Mouse (Mus musculus): ENCODE results near the gene Cdk11b. TPM values are rescaled to one million over a fixed set of nuclear protein-coding genes. Genes with fewer than 3 reads are reported as not detected.
"Not testable (repeated sequence)": the region's sequence is repeated elsewhere in the genome, so short reads cannot be mapped to it uniquely, and the experiment has no call there.

Gene Cdk11b
- polyA plus RNA-seq, 1 experiment from 2014 or later: 86.6 TPM

DNA sequence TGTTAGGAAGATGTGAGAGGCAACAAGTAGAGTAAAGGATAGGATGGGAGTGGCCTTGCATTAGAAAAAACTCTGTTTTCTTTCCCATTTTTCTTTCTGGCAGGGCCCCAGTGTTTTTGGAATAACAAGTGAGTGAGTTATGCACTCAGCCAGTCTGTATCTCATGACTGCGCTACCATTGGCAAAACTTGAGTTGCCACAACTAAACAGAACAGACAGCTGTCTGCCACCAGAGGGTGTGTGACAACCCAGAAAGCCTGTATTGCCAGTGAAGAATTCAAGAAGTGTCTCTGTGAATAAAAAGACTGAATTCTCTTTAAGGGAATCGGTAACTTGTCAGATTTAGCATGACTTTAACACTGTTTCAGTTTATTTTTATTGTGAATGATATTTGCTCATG is 51.3 kb downstream of the Cdk11b start:
- ATAC-seq (ENCODE audit: insufficient number of reproducible peaks, insufficient read depth, low FRiP score, low TSS enrichment): no peak
- 82% methylated on average over 2 of the region's 2 CpGs for WGBS
- no peaks in the 10 kb centered on the region for H3K9me3 ChIP-seq
- no peak overlapping the region for H3K4me3 ChIP-seq
- H3K27me3 ChIP-seq: no peaks in the 10 kb centered on the region
- H3K36me3 ChIP-seq: no peaks in the 10 kb centered on the region
- H3K27ac ChIP-seq: no peak overlapping the region
- H3K4me1 ChIP-seq: no peaks in the 10 kb centered on the region
- H3K9ac ChIP-seq: no peak overlapping the region
- no peak overlapping the region for H3K4me2 ChIP-seq (replicated peaks)

DNA sequence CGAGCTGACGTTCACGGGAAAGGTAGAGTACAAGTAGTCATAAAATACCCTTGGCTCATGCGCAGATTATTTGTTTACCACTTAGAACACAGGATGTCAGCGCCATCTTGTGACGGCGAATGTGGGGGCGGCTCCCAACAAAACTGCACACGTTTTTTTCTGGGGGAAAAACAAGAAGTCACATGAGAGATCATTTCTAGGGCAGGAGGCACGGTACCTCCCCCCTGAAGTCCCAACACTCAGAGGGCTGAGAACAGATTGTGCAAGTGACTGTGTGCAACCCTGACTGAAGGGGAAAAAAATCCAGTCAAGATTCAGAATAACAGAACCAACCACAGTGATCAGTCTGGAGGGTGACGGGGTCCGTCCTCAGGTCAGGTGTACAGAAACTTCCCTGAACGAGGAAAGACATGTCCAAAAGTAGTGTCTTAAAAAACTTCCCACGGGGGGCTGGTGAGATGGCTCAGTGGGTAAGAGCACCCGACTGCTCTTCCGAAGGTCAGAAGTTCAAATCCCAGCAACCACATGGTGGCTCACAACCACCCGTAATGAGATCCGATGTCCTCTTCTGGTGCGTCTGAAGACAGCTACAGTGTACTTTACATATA is 59.1 kb downstream of the Cdk11b start:
- not testable (repeated sequence) for H3K9me3 ChIP-seq

DNA sequence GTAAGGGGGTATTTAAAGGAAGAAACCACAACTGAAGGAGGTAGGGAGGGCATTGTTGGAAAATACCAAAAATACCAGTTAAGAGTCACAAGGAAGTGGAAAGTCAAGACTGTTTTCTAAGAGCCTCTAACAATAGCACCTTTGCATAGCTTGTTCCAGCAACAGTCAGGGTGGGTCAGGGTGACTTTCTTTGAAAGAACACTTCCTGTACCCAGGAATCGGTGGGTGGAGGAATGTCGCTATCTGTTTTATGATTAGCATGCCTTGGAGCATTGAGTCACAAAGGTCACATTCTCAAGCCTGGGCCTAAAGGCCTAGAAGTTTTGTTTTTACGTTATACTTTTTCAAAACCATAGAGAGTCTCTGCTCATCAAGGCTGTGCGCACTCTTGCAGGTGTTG is 63.1 kb downstream of the Cdk11b start:
- not testable (repeated sequence) for H3K9me3 ChIP-seq; ATAC-seq (ENCODE audit: insufficient number of reproducible peaks, insufficient read depth, low FRiP score, low TSS enrichment); H3K4me2 ChIP-seq (replicated peaks); H3K27ac ChIP-seq; H3K4me3 ChIP-seq; H3K9ac ChIP-seq; H3K36me3 ChIP-seq; H3K27me3 ChIP-seq; H3K4me1 ChIP-seq
- 88% methylated on average over 4 of the region's 4 CpGs for WGBS

More for the DNA sequence above, 59.1 kb downstream of the Cdk11b start:
- H3K4me3 ChIP-seq; H3K9ac ChIP-seq; H3K4me1 ChIP-seq; ATAC-seq (ENCODE audit: insufficient number of reproducible peaks, insufficient read depth, low FRiP score, low TSS enrichment); H3K27me3 ChIP-seq; H3K36me3 ChIP-seq; H3K27ac ChIP-seq; H3K4me2 ChIP-seq (replicated peaks): not testable (repeated sequence)
- WGBS: 88% methylated on average over 16 of the region's 19 CpGs

DNA sequence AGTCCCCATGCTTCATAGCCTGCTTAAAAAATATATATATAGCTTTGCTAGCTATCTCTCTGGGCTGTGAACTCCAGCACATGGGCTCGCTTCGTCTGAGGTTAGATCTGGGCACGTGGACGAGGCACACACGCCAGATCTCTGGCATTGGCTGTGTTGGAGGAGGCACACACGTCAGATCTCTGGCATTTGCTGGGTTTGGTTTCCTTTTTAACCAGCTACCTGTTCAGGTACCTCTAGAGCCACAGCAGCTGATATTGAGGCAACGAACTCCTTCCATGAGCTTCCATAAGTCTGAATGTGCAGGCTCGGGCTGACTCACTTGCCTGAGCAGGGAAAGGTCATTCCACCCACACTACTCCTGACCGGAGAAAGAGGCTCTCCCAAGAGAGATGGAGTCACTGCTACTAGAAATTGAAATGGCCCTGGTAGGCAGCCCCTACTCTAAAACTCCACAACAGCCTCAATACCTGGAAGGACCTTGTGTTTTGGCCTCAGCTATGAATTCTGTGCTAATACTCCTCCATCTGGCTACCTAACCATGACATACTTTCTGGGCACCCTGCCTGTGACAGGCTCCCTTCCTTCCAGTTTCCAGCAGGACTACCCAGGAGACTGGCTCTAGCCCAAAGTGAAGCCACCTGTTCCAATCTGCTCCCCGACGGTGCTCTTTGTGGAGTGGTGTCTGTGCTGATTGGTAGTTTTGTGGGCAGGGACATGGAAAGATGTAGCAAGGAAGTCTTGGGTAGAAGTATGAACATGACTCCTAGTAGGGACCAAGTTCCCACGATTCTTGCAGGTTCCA is 66.1 kb downstream of the Cdk11b start:
- H3K4me1 ChIP-seq: peaks cover 11% of the 10 kb centered on the region
- H3K27me3 ChIP-seq: peaks cover 12% of the 10 kb centered on the region
- no peak overlapping the region for H3K27ac ChIP-seq
- H3K4me2 ChIP-seq (replicated peaks): no peak overlapping the region
- ATAC-seq (ENCODE audit: insufficient number of reproducible peaks, insufficient read depth, low FRiP score, low TSS enrichment): no peak
- WGBS: 81% methylated on average over 12 of the region's 12 CpGs
- H3K9ac ChIP-seq: no peak overlapping the region
- H3K36me3 ChIP-seq: no peaks in the 10 kb centered on the region
- H3K4me3 ChIP-seq: no peak overlapping the region
- H3K9me3 ChIP-seq: no peaks in the 10 kb centered on the region

DNA sequence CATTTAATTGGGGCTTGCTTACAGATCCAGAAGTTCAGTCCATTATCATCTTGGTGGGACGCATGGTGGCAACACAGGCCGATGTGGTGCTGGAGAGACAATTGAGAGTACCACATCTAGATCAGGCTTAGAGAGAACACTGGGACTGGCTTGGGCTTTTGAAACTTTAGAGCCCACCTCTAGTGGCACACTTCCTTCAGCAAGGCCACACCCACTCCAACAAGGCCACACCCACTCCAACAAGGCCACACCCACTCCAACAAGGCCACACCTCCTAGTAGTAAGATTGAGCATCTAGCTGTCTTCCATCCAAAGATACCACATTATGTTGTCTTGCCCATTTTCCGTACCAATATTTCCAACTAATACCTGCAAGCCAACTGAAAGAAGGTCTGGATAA is 67.8 kb downstream of the Cdk11b start:
- Histone ChIP-seq H3K9me3 (no peaks in the 10 kb centered on the region), H3K4me1 (peaks cover 18% of the 10 kb centered on the region), H3K9ac (no peak overlapping the region), H3K4me3 (no peak overlapping the region), H3K27ac (no peak overlapping the region), H3K36me3 (no peaks in the 10 kb centered on the region), H3K4me2 (replicated peaks) (no peak overlapping the region), H3K27me3 (peaks cover 15% of the 10 kb centered on the region)
- WGBS: 95% methylated on average over 3 of the region's 3 CpGs
- ATAC-seq (ENCODE audit: insufficient number of reproducible peaks, insufficient read depth, low FRiP score, low TSS enrichment): no peak

DNA sequence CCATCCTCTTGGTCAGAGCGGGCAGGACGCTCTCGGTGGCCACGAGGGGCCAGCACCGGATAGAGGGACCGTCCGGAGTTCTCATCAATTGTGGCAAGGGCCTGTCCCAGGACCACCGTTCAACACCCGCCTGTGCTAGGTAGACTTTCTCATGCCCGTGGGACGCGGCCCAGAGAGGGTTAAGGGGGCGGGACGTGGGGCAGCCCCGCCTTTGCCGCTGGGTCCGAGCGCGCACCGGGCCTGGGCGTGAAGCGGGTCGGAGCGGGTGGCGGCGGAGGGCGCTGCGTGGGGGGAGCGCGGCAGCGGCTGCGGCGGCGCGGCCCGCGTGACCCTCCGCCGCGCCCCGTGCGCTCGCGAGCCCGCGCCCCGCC is 69.4 kb downstream of the Cdk11b start, which contains the start of gene Fndc10:
Gene Fndc10, plus strand, starts transcription at position 232 of the 371 bp plus-strand sequence.
- Histone ChIP-seq H3K36me3 (no peaks in the 10 kb centered on the region), H3K9me3 (no peaks in the 10 kb centered on the region), H3K4me1 (peaks cover 18% of the 10 kb centered on the region), H3K9ac (peak within 1 kb of the TSS; percentile 77), H3K27me3 (peaks cover 15% of the 10 kb centered on the region), H3K27ac (peak within 1 kb of the TSS; percentile 73), H3K4me2 (replicated peaks) (peak within 1 kb of the TSS; percentile 97), H3K4me3 (peak within 1 kb of the TSS; percentile 81)
- WGBS: under 1% methylated on average over 44 of the region's 47 CpGs
- peak; percentile 70; the same call in 1 of the 2 replicates for ATAC-seq (ENCODE audit: insufficient number of reproducible peaks, insufficient read depth, low FRiP score, low TSS enrichment)

DNA sequence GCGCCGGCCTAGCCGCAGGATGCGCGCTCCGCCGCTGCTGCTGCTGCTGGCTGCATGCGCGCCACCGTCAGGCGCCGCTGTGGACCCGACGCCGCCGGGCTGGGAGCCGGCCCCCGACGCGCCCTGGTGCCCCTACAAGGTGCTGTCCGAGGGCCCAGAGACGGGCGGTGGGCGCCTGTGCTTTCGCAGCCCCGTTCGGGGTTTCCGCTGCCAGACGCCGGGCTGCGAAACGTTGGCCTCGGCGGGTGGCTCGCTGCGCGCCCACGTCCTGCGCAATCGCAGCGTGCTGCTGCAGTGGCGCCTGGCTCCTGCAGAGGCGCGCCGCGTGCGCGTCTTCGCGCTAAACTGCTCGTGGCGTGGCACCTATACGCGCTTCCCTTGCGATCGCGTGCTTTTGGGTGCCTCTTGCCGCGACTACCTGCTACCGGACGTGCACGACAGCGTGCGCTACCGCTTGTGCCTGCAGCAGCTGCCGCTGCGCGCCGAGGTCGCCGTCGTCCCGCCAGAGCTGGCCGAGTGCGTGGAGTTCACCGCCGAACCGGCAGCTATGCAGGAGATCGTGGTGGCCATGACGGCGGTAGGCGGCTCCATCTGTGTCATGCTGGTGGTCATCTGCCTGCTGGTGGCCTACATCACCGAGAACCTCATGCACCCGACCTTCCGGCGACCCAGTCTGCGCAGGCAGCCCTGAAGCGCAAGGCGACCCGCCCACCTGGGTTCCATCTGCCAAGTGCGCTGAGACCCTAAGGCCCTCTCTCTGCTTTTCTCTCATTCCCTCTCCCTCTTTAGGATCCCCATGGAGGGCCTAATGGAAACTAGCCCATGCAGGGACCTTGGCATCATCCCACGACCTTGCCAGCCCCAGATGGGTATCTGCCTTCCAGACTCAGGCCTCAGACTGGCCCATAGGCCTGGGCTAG is 70.1 kb downstream of the Cdk11b start:
- peak overlapping the region; percentile 73 for H3K27ac ChIP-seq
- peaks cover 15% of the 10 kb centered on the region for H3K27me3 ChIP-seq
- 0 out of 2 replicates have a peak, but pooled peaks have one; percentile 61 for ATAC-seq (ENCODE audit: insufficient number of reproducible peaks, insufficient read depth, low FRiP score, low TSS enrichment)
- H3K9ac ChIP-seq: peak overlapping the region; percentile 77
- H3K9me3 ChIP-seq: no peaks in the 10 kb centered on the region
- no peaks in the 10 kb centered on the region for H3K36me3 ChIP-seq
- H3K4me3 ChIP-seq: peak overlapping the region; percentile 81
- H3K4me1 ChIP-seq: peaks cover 18% of the 10 kb centered on the region
- WGBS: under 1% methylated on average over 92 of the region's 92 CpGs
- peak overlapping the region; percentile 97 for H3K4me2 ChIP-seq (replicated peaks)

DNA sequence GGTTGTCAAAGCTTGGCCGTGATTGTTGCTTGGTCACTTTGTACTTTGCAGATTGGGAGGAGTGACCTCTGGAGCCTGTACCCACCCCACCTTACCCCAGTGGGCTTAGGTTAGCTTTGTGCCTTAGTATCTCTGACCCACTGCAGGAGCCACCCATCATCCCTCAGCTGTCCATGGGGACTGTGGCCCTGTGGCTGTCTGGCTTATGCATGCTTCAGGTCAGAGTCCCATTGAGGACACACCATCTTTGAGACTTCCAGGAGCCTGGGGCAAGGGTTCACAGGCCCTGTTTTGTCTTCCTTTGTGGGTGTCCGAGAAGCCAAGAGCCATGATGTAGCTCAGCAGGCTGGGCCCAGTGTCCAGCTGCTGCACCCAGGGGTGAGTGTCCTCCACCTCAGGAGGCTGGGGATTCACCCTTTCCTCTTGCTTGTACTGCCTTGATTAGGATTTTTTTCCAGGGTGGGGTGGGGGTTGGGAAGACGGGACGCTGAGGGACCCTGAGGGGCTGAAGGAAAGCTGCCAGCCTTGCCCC is 70.9 kb downstream of the Cdk11b start:
- ATAC-seq (ENCODE audit: insufficient number of reproducible peaks, insufficient read depth, low FRiP score, low TSS enrichment): no peak
- Histone ChIP-seq H3K9me3 (no peaks in the 10 kb centered on the region), H3K4me2 (replicated peaks) (peak overlapping the region; percentile 97), H3K4me1 (peaks cover 18% of the 10 kb centered on the region), H3K36me3 (no peaks in the 10 kb centered on the region), H3K27ac (no peak overlapping the region), H3K9ac (peak overlapping the region; percentile 77; the same call in 1 of the 2 replicates), H3K27me3 (peaks cover 12% of the 10 kb centered on the region), H3K4me3 (peak overlapping the region; percentile 81)
- 84% methylated on average over 4 of the region's 4 CpGs for WGBS

DNA sequence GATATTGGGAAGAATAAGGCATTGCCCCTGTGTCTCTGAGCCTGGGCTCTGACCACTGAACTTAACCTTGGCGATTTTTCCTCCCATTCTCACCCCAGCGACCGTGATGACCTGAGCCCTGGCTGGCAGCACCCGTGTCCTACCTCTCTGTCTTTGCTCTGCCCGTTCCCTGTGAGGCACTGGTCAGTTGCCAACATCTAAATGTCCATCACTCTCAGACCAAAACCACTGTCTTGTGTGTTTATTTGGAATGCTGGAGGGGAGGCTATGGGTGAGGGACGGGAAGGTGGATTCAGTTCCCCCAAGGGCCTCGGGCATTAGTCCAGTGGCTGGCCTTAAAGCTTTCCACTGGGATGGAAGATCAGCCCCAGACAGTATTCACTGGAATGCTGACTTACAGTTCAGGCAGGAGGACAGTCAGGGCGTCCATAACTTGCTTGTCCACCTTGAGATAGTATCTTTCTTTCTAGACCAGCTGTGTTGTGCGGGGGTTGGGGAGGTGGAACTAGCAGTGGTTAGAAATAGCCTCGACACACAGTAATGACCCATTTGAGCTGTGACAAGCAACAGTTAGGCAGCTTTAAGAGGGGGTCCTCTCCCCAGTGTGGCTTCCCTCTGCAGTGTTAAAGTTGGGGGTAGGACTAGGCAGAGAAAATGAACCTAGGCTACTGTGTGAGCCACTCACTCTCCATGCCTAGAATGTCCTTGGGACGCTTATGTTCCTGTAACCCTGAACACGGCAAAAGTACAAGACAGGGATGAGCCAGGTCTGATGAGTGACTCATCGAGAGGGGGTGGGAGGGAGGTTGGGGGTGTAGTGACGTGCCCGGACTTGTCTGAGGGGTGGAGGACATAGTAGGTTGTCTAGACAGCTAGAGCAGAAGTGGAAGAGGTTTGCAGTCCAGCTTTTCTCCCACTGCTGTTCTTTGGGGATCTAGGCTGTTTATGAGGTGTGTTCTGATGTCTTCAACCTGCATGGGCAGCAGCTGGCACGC is 71.9 kb downstream of the Cdk11b start:
- Histone ChIP-seq H3K4me2 (replicated peaks) (peak overlapping the region; percentile 97; the same call in 1 of the 2 replicates), H3K27me3 (peaks cover 12% of the 10 kb centered on the region), H3K9ac (peak overlapping the region; percentile 77; the same call in 1 of the 2 replicates), H3K36me3 (no peaks in the 10 kb centered on the region), H3K27ac (no peak overlapping the region), H3K9me3 (no peaks in the 10 kb centered on the region), H3K4me1 (peaks cover 18% of the 10 kb centered on the region), H3K4me3 (no peak overlapping the region)
- ATAC-seq (ENCODE audit: insufficient number of reproducible peaks, insufficient read depth, low FRiP score, low TSS enrichment): no peak
- WGBS: 70% methylated on average over 16 of the region's 16 CpGs
